Mouse (Mus musculus) lung, postnatal 10 days (tissue): ENCODE results near the gene Nr2f6.
A peak's percentile ranks its signal among the peaks of the same experiment; 100 is the strongest.

Experiments
- DNase-seq: peaks from one replicate; pipeline ENCODE4 v3.0.0; 2021

Gene Nr2f6

GRCm38 (mm10) chr8:71388267-71388666 is 6.5 kb upstream of the Nr2f6 start:
- DNase-seq: peak; percentile 46

GRCm38 (mm10) chr8:71385212-71385835 is 3.6 kb upstream of the Nr2f6 start:
- no peak for DNase-seq

GRCm38 (mm10) chr8:71383860-71384259 is 2.1 kb upstream of the Nr2f6 start:
- DNase-seq: peak; percentile 63

GRCm38 (mm10) chr8:71383396-71383795 is 1.6 kb upstream of the Nr2f6 start:
- no peak for DNase-seq

- peak; percentile 94 for DNase-seq
Measured at GRCm38 (mm10) chr8:71381971-71382961, 506 bp upstream of the Nr2f6 start.

- peak; percentile 52 for DNase-seq
Measured at GRCm38 (mm10) chr8:71380178-71381171, 1.3 kb downstream of the Nr2f6 start.

- DNase-seq: no peak
Measured at GRCm38 (mm10) chr8:71379512-71380075, 2.2 kb downstream of the Nr2f6 start.

GRCm38 (mm10) chr8:71379008-71379407 is 2.8 kb downstream of the Nr2f6 start:
- DNase-seq: no peak

GRCm38 (mm10) chr8:71376423-71377030 is 5.2 kb downstream of the Nr2f6 start:
- DNase-seq: no peak

- DNase-seq: peak; percentile 79
Measured at GRCm38 (mm10) chr8:71375581-71376422, 6.0 kb downstream of the Nr2f6 start.

GRCm38 (mm10) chr8:71374616-71375206 is 7.0 kb downstream of the Nr2f6 start:
- peak; percentile 63 for DNase-seq

- no peak for DNase-seq
Measured at GRCm38 (mm10) chr8:71373000-71373399, 8.8 kb downstream of the Nr2f6 start.

- DNase-seq: no peak
Measured at GRCm38 (mm10) chr8:71372427-71372826, 9.3 kb downstream of the Nr2f6 start.

- peak; percentile 98 for DNase-seq
Measured at GRCm38 (mm10) chr8:71371236-71371848, 10.4 kb downstream of the Nr2f6 start, which contains the start of gene Ocel1. Gene Ocel1, plus strand, starts transcription at chr8:71371298.

- no peak for DNase-seq
Measured at GRCm38 (mm10) chr8:71370711-71371235, 11.0 kb downstream of the Nr2f6 start.

- DNase-seq: no peak
Measured at GRCm38 (mm10) chr8:71369040-71369718, 12.6 kb downstream of the Nr2f6 start.

- no peak for DNase-seq
Measured at GRCm38 (mm10) chr8:71368366-71368765, 13.4 kb downstream of the Nr2f6 start.

- peak; percentile 19 for DNase-seq
Measured at GRCm38 (mm10) chr8:71367529-71368176, 14.1 kb downstream of the Nr2f6 start.
